Mouse (Mus musculus): Measurements from ENCODE around the gene Mpnd.

DNA sequence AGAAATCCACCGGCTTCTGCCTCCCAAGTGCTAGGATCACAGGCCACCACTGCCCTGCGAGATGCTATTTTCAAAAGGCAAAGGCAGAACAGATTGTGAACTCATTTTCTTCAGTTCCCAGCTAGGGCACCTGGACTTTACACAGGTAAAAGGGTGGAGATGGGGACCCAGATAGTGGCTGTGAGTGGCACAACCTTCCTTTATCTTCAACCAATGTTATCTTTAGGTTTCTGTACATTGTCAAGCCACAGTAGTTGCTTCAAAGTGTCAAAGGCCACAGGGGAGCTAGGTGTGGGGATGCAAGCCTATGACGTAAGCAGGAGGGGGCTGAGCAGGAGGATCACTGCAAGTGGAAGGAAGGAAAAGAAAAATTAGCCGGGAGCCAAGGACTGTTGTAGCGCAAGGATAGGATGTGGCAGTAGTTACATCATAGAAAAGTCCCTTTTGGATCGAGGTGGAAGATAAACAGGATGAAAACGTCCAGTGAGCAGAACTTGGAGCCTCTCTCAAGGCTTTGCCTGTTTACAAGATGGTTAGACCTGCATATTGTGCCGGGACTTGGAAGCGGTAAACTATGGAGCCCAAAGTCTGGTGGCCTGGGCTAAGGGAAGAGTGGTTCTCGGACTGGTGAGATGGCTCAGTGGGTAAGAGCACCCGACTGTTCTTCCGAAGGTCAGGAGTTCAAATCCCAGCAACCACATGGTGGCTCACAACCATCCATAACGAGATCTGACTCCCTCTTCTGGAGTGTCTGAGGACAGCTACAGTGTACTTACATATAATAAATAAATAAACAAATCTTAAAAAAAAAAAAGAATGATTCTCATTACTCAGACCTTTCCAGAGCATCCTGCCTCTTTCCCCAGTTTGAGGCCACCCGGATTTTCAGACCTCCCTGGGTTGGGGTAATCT lies 2.2 kb downstream of the Mpnd start:
- no peak for TF ChIP-seq POLR2A (IDR thresholded peaks at IDR 0.05; ENCODE audit: borderline replicate concordance, control insufficient read depth, low read depth, low read length)
- TF ChIP-seq CTCF (IDR thresholded peaks at IDR 0.05; ENCODE audit: control insufficient read depth, insufficient read depth, low read length), result no peak
